Mouse (Mus musculus): Measurements from ENCODE around the gene Gm49369.

The Gm49369 gene

GRCm38 (mm10) chr7:142326714-142327445, 55.6 kb downstream of the Gm49369 start:
- no peak for DNase-seq

- peak; percentile 59 for DNase-seq
Observed at GRCm38 (mm10) chr7:142323396-142324117, 58.9 kb downstream of the Gm49369 start.

- peak; percentile 65 for DNase-seq
Observed at GRCm38 (mm10) chr7:142322641-142323040, 59.8 kb downstream of the Gm49369 start.

GRCm38 (mm10) chr7:142321637-142322306, 60.7 kb downstream of the Gm49369 start:
- peak; percentile 38 for DNase-seq

Measured in thymus, postnatal 4 days (tissue).